Mouse (Mus musculus): ENCODE results near the gene E030018B13Rik.

E030018B13Rik gene

DNA sequence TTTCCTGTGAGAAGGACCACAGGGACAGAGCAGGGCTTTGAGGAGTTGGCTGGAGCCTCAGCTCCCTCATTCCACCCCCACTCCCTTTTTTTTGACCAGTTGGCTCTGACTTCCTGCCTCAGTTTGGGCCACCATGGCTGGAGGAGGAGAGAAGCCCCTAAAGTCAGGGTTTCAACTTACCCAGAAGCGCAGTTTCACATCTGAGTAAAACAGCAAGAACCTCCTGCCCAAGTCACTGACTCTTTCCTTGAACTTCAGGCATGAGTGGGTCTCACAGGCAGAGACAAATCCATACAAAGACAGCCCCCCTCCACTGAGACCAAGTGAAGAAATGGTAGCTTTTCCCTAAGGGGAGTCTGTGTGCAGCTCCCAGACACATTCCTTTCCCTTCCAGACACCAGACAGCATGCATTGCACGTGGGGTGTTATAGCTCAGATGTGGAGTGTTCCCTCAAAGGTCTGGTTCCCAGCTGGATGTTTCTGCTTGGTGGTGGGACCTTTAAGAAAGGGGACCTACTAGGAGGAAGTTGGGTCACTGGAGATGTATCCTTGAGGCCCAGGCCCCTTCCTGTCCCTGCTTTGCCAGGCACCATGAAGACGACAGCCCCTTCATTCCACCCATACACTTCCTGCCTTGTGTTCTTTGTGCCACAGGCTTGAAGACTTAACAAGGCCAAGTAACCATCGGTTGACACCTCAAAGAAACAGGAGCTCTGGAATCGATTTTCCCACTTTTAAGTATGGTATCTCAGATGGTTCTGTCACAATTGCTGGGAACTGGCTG, 49.2 kb downstream of the E030018B13Rik start:
- DNase-seq (ENCODE audit: low spot score in 2 of 2), result no peak

DNA sequence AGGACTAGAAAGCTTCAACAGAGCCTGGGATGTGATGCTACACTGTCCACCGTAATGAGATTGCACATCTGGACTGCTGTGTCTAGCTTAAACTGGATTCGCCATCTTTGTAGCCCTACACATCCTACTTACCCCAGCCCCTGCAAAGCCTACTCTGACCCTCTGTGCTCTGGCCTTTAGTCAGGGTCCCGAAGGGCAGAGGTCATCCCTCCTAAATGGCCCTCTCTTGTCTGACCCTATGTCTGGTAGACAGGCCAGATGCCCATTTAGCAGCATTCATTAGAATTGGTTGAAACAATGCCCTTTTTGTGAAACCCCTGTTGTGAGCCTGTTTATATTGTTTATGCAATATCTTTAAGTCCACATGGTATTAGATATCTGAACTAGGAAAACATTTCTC, 53.3 kb downstream of the E030018B13Rik start:
- DNase-seq (ENCODE audit: low spot score in 2 of 2), result no peak

Data from right cerebral cortex, adult 2 months (tissue).